Mouse (Mus musculus) liver, adult (tissue): Measurements from ENCODE around the gene Alkbh5.
A peak's percentile ranks its signal among the peaks of the same experiment; 100 is the strongest.

Experiments
- GATA4 ChIP-seq: IDR thresholded peaks from 2 replicates; pipeline ENCODE4 v1.6.1; 2014; ENCODE audit warnings: mild to moderate bottlenecking, low read length; ENCODE audit not compliant: insufficient replicate concordance

The Alkbh5 gene

GRCm38 (mm10) chr11:60536180-60536858 lies at the start of gene Alkbh5:
Gene Alkbh5, plus strand, starts transcription at chr11:60536381.
- no peak for TF ChIP-seq GATA4

- TF ChIP-seq GATA4, result no peak
Measured at GRCm38 (mm10) chr11:60492726-60493125, 43.5 kb upstream of the Alkbh5 start.

- no peak for TF ChIP-seq GATA4
Measured at GRCm38 (mm10) chr11:60495692-60496091, 40.5 kb upstream of the Alkbh5 start.

- no peak for TF ChIP-seq GATA4
Measured at GRCm38 (mm10) chr11:60507281-60507680, 28.9 kb upstream of the Alkbh5 start.

- no peak for TF ChIP-seq GATA4
Measured at GRCm38 (mm10) chr11:60508950-60509349, 27.2 kb upstream of the Alkbh5 start.

- TF ChIP-seq GATA4, result no peak
Measured at GRCm38 (mm10) chr11:60509500-60509899, 26.7 kb upstream of the Alkbh5 start.

- TF ChIP-seq GATA4, result no peak
Measured at GRCm38 (mm10) chr11:60511893-60512292, 24.3 kb upstream of the Alkbh5 start.

GRCm38 (mm10) chr11:60512520-60512919 lies 23.7 kb upstream of the Alkbh5 start:
- TF ChIP-seq GATA4, result no peak

GRCm38 (mm10) chr11:60514941-60515340 lies 21.2 kb upstream of the Alkbh5 start:
- no peak for TF ChIP-seq GATA4

GRCm38 (mm10) chr11:60518305-60518704 lies 17.9 kb upstream of the Alkbh5 start:
- no peak for TF ChIP-seq GATA4

GRCm38 (mm10) chr11:60522027-60522426 lies 14.2 kb upstream of the Alkbh5 start:
- TF ChIP-seq GATA4, result no peak

- no peak for TF ChIP-seq GATA4
Measured at GRCm38 (mm10) chr11:60522661-60523365, 13.4 kb upstream of the Alkbh5 start.

GRCm38 (mm10) chr11:60526461-60526860 lies 9.7 kb upstream of the Alkbh5 start:
- TF ChIP-seq GATA4, result no peak

GRCm38 (mm10) chr11:60535676-60536075 lies 505 bp upstream of the Alkbh5 start:
- no peak for TF ChIP-seq GATA4

GRCm38 (mm10) chr11:60536859-60537467 lies 782 bp downstream of the Alkbh5 start:
- peak; percentile 60; the same call in 1 of the 2 replicates for TF ChIP-seq GATA4

- no peak; the same call in 1 of the 2 replicates for TF ChIP-seq GATA4
Measured at GRCm38 (mm10) chr11:60537468-60538347, 1.5 kb downstream of the Alkbh5 start.
